Mouse (Mus musculus) midbrain, embryonic 11.5 days (tissue): Measurements from ENCODE around the gene Nr4a2. TPM values are rescaled to one million over a fixed set of nuclear protein-coding genes. Genes with fewer than 3 reads are reported as not detected.

Experiments
- ATAC-seq: fragments of 200-750 bp; cut with Nextera tagmentation; 2 replicates; pipeline ENCODE4 v1.8.0; 2017; ENCODE audit warnings: moderate TSS enrichment, moderate library complexity; ENCODE audit not compliant: low FRiP score
- DNase-seq: peaks from one replicate; pipeline ENCODE4 v3.0.0; 2015; ENCODE audit warnings: low spot score; ENCODE audit errors: missing footprints
- H3K27ac ChIP-seq: fragments of 300-500 bp; sonication (generic); 2 replicates; pipeline ENCODE4 v1.5.1; 2014; ENCODE audit warnings: low read depth, low read length
- H3K27me3 ChIP-seq: fragments of 300-500 bp; sonication (generic); 2 replicates; pipeline ENCODE4 v1.6.1; 2014; ENCODE audit warnings: mild to moderate bottlenecking, low read length, moderate library complexity, mixed read lengths; ENCODE audit not compliant: control insufficient read depth, insufficient read depth
- H3K36me3 ChIP-seq: fragments of 300-500 bp; sonication (generic); 2 replicates; pipeline ENCODE4 v1.6.1; 2014; ENCODE audit warnings: mild to moderate bottlenecking, low read length, moderate library complexity, mixed read lengths; ENCODE audit not compliant: control insufficient read depth, insufficient read depth
- H3K4me1 ChIP-seq: fragments of 300-500 bp; sonication (generic); 2 replicates; pipeline ENCODE4 v1.6.1; 2014; ENCODE audit warnings: low read length; ENCODE audit not compliant: control insufficient read depth, insufficient read depth
- H3K4me2 ChIP-seq: fragments of 300-500 bp; sonication (generic); 2 replicates; pipeline ENCODE4 v1.6.1; 2014; ENCODE audit warnings: mild to moderate bottlenecking, moderate library complexity
- H3K4me3 ChIP-seq: fragments of 300-500 bp; sonication (generic); 2 replicates; pipeline ENCODE4 v1.5.1; 2014; ENCODE audit warnings: low read depth, low read length
- H3K9ac ChIP-seq: fragments of 300-500 bp; sonication (generic); 2 replicates; pipeline ENCODE4 v1.6.1; 2014; ENCODE audit warnings: low read length
- H3K9me3 ChIP-seq: fragments of 300-500 bp; sonication (generic); 2 replicates; pipeline ENCODE4 v1.6.1; 2016; ENCODE audit warnings: low read length; ENCODE audit not compliant: control insufficient read depth
- WGBS: fragments of 180-500 bp; shearing (Covaris S2); extraction: QIAGEN DNeasy Blood & Tissue Kit; methylation state at CpG from one replicate; pipeline ENCODE4 v1.1.7; 2014; 5-methylcytosine and 5-hydroxymethylcytosine counted together
- polyA plus RNA-seq: library from polyadenylated mRNA; unstranded; fragments of >200 nt; fragmentation: Nextera tagmentation; extraction: Ambion mirVana; gene quantifications from 2 replicates; pipeline ENCODE4 v1.2.1, GENCODE M21; 2014

Nr4a2 gene
- polyA plus RNA-seq, result 16.9 and 17.4 TPM in 2 replicates

DNA sequence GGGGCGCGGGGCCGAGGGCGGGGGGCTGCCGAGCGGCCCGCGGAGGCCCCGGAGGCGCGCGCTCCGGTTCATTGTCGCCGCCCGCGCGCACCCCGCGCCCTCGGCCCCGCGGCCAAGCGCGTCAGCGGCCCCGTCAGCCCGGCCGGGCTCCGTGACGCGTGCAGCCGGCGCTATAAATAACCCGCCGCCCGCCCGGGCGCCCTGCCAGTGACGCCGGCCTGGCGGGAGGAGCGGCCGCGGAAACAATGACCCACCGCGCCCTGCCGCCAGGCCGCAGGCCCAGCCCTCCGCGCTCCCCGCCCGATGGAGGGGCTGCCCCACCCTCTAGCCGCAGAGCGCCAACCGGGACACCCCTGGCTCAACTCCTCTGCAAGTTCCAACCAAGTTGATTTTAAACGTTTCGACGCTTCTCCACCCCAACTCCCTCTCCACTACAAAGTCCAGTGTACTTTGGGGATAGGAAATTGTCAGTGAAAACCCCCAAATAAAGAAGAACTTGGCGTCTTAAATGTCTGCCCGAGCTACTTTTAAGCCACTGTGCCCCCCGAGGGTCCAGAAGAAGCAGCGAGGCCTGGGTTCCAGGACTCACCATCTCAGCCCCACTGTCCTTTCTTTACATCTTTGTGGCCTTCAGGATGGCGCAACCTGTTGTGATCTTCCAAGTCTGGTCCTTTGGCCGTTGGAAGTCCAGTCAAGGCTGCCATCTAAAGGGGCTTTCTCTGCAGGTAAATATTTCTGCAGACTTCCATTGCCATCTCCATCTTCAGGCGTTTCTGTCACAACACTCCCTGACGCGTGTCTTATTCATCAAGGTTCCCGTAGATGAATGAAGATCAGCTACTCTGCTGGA lies at the start of gene Nr4a2:
TSS of gene Nr4a2 (minus strand) at position 13 of the 850 bp plus-strand sequence.
- WGBS, result 13% methylated on average over 27 of the region's 69 CpGs
- H3K4me3 ChIP-seq, result peak within 1 kb of the TSS; percentile 63
- peak within 1 kb of the TSS; percentile 61 for H3K4me2 ChIP-seq
- peaks cover 3% of the 10 kb centered on the region; the same call in 1 of the 2 replicates for H3K4me1 ChIP-seq
- ATAC-seq (peak; percentile 95), DNase-seq (peak; percentile 97)
- H3K9ac ChIP-seq, result peak within 1 kb of the TSS; percentile 82
- H3K27me3 ChIP-seq, result peaks cover 3% of the 10 kb centered on the region; the same call in 1 of the 2 replicates
- H3K9me3 ChIP-seq, result no peaks in the 10 kb centered on the region
- H3K36me3 ChIP-seq, result no peaks in the 10 kb centered on the region
- peak within 1 kb of the TSS; percentile 45 for H3K27ac ChIP-seq

DNA sequence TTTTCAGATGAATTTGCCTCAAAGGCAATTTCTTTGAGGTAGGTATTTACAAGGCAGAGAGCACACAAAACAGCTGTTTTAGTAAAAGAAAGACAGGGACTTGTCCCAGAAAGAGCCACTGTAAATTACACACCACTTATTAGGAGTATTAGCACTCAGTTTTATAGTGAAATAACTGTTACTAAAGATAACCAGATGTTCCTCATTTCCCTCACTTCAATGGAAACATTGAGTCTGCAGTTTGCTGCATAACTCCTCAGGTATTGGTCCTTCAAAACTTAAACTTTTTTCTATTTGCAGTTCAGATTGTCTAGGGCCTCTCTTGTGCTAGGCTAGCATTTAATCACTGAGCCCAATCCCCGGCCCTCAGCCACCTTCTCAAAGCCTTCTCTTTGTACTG lies 41.6 kb upstream of the Nr4a2 start:
- WGBS, result 75% methylated on average over 1 of the region's 1 CpGs
- no peaks in the 10 kb centered on the region for H3K4me1 ChIP-seq
- ATAC-seq, result no peak
- no peak overlapping the region for H3K4me3 ChIP-seq
- DNase-seq, result no peak
- H3K9ac ChIP-seq, result no peak overlapping the region
- no peaks in the 10 kb centered on the region for H3K36me3 ChIP-seq
- no peaks in the 10 kb centered on the region for H3K27me3 ChIP-seq
- no peak overlapping the region for H3K4me2 ChIP-seq
- no peak overlapping the region for H3K27ac ChIP-seq
- H3K9me3 ChIP-seq, result no peaks in the 10 kb centered on the region

DNA sequence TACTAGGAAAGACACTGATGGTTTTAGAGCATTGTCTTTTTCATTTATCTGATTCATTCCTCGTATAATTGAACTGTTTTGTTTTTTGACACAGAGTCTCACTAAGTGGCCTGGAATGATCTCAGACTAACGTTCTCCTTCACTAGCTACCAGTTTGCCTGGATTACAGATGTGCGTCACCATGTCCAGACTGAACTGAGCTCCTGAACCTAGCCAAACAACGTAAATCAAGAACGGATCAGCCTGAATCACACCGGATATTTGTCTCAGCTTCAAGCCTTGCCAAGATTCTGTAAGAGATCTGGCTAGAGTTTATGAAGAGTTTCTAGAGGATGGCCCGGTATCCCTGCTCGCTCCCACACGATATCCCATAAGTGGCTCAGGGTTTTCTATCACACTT lies 33.0 kb upstream of the Nr4a2 start:
- WGBS, result 91% methylated on average over 9 of the region's 9 CpGs
- Histone ChIP-seq H3K9me3 (no peaks in the 10 kb centered on the region), H3K4me1 (no peaks in the 10 kb centered on the region), H3K27ac (no peak overlapping the region), H3K4me2 (no peak overlapping the region), H3K27me3 (no peaks in the 10 kb centered on the region), H3K36me3 (no peaks in the 10 kb centered on the region), H3K4me3 (no peak overlapping the region), H3K9ac (no peak overlapping the region)
- no peak for ATAC-seq
- DNase-seq, result no peak

DNA sequence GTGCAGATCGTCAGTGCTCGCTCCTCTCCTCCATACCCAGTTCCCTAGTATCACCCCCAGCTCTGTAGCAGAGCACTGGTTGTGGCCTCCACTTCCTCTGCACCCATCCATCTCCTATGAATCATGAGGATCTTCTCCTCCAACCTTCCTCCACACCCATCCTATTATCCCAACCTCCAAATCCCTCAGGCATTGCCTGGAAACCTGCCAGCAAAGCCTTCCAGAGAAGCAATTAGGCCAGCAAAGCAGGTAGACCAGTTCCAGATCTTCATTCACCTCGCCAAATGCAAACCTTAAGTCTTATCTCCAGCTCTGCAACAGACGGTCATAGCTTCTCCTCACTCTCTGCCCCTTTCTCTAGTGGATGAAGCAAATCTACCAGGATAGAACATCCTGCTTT lies 26.0 kb upstream of the Nr4a2 start:
- DNase-seq, result no peak
- Histone ChIP-seq H3K4me2 (no peak overlapping the region), H3K9me3 (no peaks in the 10 kb centered on the region), H3K4me1 (no peaks in the 10 kb centered on the region), H3K36me3 (no peaks in the 10 kb centered on the region), H3K27ac (no peak overlapping the region), H3K4me3 (no peak overlapping the region), H3K9ac (no peak overlapping the region), H3K27me3 (no peaks in the 10 kb centered on the region)
- 87% methylated on average over 4 of the region's 4 CpGs for WGBS
- ATAC-seq, result no peak

DNA sequence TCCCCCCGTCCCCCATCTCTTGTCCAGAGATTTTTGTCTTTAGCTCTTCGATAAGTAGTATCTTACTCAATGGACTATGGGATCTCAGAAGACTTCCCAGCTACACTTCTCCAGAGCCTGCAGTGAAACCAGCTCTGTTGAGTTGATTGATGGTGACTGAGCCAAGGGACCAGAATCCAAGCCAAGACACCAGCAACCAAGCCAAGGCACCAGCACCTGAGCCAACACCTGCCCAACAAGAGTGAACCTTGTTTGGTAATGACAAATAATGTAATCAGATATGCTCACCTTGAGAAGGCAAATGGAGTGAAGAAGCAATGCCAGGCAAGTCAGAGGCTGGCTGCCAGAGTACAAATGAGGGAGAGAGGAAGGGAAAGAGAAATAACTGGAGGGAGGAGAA lies 24.4 kb upstream of the Nr4a2 start:
- H3K9me3 ChIP-seq, result no peaks in the 10 kb centered on the region
- no peaks in the 10 kb centered on the region for H3K27me3 ChIP-seq
- H3K4me1 ChIP-seq, result no peaks in the 10 kb centered on the region
- 92% methylated on average over 2 of the region's 2 CpGs for WGBS
- H3K27ac ChIP-seq, result no peak overlapping the region
- H3K4me3 ChIP-seq, result no peak overlapping the region
- H3K4me2 ChIP-seq, result no peak overlapping the region
- no peaks in the 10 kb centered on the region for H3K36me3 ChIP-seq
- no peak for DNase-seq
- H3K9ac ChIP-seq, result no peak overlapping the region
- no peak for ATAC-seq

DNA sequence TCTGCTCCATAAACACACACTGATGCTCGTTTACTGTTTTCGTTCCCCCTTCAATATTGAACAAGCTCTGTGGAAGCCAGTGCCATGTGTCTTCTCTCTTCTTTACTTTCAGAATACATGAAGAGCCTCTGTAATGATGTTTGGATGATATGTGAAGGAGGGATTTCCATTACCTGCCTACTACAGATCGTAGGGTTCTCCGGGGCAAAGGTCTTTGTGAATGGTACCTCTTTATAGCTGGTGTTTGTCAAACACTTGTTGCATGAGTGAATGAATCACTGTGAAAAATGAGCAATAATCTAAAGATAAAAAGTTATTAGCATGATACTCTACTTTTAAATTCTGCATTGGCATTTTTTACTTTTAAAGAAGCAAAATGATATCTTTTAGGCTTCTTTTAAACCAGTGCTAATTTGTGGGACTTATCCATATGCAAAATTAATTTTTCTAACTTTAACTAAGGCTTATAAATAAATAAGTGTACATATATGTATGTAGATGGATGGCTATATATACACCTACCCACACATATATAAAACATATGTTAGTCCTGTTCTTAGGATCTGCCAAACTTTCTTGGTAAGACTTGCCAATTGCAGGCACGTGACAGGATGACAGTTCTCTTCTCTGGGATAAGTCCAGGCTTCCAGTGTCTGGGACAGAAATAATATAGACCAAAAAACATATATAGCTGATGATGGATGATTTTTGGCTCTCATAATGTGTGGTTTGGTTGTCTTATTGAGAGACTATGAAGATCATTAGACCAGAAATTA lies 22.0 kb upstream of the Nr4a2 start:
- Histone ChIP-seq H3K4me1 (no peaks in the 10 kb centered on the region), H3K4me3 (no peak overlapping the region), H3K36me3 (no peaks in the 10 kb centered on the region), H3K9me3 (no peaks in the 10 kb centered on the region), H3K27ac (no peak overlapping the region), H3K4me2 (no peak overlapping the region), H3K27me3 (no peaks in the 10 kb centered on the region), H3K9ac (no peak overlapping the region)
- DNase-seq, result no peak
- 93% methylated on average over 5 of the region's 5 CpGs for WGBS
- ATAC-seq, result no peak

DNA sequence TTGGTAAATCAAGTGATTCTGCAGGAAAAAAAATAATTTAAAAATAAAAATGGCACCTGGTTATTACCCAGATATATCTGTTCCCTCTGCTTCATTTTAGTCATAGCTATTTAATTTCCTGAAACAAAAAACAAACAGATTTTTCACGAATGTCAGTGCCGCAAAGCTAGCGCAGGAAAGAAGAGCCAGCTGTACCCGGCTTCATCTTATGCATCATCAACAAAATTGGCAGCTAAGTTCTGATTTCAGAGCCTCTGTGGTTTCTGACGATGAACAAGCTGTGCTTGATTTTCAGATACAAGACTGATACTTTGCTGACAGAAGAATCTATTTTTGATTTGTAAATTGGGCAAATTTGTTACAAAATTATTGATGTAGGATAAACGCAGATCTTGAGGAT lies 14.8 kb upstream of the Nr4a2 start:
- Histone ChIP-seq H3K27ac (no peak overlapping the region), H3K4me2 (no peak overlapping the region), H3K36me3 (no peaks in the 10 kb centered on the region), H3K9ac (no peak overlapping the region), H3K4me3 (no peak overlapping the region), H3K9me3 (no peaks in the 10 kb centered on the region), H3K27me3 (no peaks in the 10 kb centered on the region), H3K4me1 (no peaks in the 10 kb centered on the region)
- DNase-seq (no peak), ATAC-seq (no peak)
- WGBS, result 88% methylated on average over 6 of the region's 6 CpGs

DNA sequence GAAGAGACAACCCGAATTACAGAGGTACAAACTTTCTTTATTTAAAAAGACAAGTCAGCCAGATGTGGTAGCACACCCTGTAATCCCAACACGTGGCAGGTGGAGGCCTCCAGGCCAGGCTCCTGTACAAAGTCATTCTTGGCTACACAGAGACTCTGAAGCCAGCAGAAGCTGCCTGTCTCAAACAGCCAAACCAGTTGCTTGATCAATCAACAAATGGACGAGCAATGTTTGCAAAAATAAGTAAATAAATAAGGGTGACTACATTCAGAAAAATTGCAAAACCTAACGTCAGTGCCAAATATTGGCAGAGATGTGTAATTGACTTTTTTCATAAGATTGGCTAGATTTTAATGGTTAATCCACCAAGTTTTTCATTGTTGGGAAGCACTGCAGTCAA lies 3.7 kb upstream of the Nr4a2 start:
- ATAC-seq (no peak), DNase-seq (no peak)
- peaks cover 3% of the 10 kb centered on the region; the same call in 1 of the 2 replicates for H3K4me1 ChIP-seq
- H3K27ac ChIP-seq, result no peak overlapping the region
- H3K4me2 ChIP-seq, result no peak overlapping the region
- H3K27me3 ChIP-seq, result peaks cover 3% of the 10 kb centered on the region; the same call in 1 of the 2 replicates
- H3K9me3 ChIP-seq, result no peaks in the 10 kb centered on the region
- no peak overlapping the region for H3K9ac ChIP-seq
- H3K36me3 ChIP-seq, result no peaks in the 10 kb centered on the region
- 72% methylated on average over 4 of the region's 4 CpGs for WGBS
- H3K4me3 ChIP-seq, result no peak overlapping the region

DNA sequence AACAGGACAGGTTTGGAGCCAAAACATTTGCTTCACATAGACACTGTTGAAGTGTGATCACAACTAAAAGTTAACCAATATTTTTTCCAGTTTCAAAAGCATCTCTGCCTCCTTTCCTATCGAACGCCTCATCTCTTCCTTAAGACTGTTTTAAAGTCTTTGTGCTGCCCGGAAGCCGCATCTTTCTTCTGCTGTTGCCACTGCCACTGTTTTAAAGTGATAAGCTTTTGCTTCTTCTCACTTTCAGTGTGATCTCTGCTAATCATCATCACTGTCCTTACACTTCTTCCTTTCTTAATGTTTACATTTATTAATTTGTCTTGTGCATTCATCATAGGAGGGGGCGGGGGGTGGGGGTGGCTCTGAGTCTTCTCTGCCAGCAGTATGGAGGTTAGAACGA lies 2.1 kb upstream of the Nr4a2 start:
- Histone ChIP-seq H3K4me3 (no peak overlapping the region), H3K9ac (no peak overlapping the region), H3K36me3 (no peaks in the 10 kb centered on the region), H3K27me3 (peaks cover 3% of the 10 kb centered on the region; the same call in 1 of the 2 replicates), H3K27ac (no peak overlapping the region), H3K9me3 (no peaks in the 10 kb centered on the region), H3K4me1 (peaks cover 3% of the 10 kb centered on the region; the same call in 1 of the 2 replicates), H3K4me2 (no peak overlapping the region)
- ATAC-seq (no peak), DNase-seq (no peak)
- WGBS, result 81% methylated on average over 6 of the region's 6 CpGs
